Mouse (Mus musculus) embryonic facial prominence, embryonic 12.5 days (tissue): ENCODE data around the gene Pde4a. TPM values are rescaled to one million over a fixed set of nuclear protein-coding genes. Genes with fewer than 3 reads are reported as not detected.
A peak's percentile ranks its signal among the peaks of the same experiment; 100 is the strongest.
"Not testable (repeated sequence)": the region's sequence is repeated elsewhere in the genome, so short reads cannot be mapped to it uniquely, and the experiment has no call there.

ENCODE experiments used
- ATAC-seq: fragments of 200-750 bp; cut with Nextera tagmentation; 2 replicates; pipeline ENCODE4 v1.8.0; 2017; ENCODE audit not compliant: insufficient number of reproducible peaks, insufficient read depth, low FRiP score, low TSS enrichment
- H3K27ac ChIP-seq: fragments of 300-500 bp; sonication (generic); 2 replicates; pipeline ENCODE4 v1.5.1; 2016; ENCODE audit warnings: mild to moderate bottlenecking
- H3K27me3 ChIP-seq: fragments of 300-500 bp; sonication (generic); 2 replicates; pipeline ENCODE4 v1.6.1; 2016; ENCODE audit warnings: mild to moderate bottlenecking, moderate library complexity
- H3K36me3 ChIP-seq: fragments of 300-500 bp; sonication (generic); 2 replicates; pipeline ENCODE4 v1.6.1; 2016; ENCODE audit warnings: mild to moderate bottlenecking
- H3K4me1 ChIP-seq: fragments of 300-500 bp; sonication (generic); 2 replicates; pipeline ENCODE4 v1.6.1; 2016
- H3K4me2 ChIP-seq: fragments of 300-500 bp; sonication (generic); replicated peaks from 2 replicates; pipeline ENCODE4 v1.6.1; 2016; ENCODE audit warnings: mild to moderate bottlenecking, moderate library complexity
- H3K4me3 ChIP-seq: fragments of 300-500 bp; sonication (generic); 2 replicates; pipeline ENCODE4 v1.5.1; 2016; ENCODE audit warnings: mild to moderate bottlenecking
- H3K9ac ChIP-seq: fragments of 300-500 bp; sonication (generic); 2 replicates; pipeline ENCODE4 v1.6.1; 2016; ENCODE audit warnings: mild to moderate bottlenecking, moderate library complexity
- H3K9me3 ChIP-seq: fragments of 300-500 bp; sonication (generic); 2 replicates; pipeline ENCODE4 v1.6.1; 2016; ENCODE audit warnings: mild to moderate bottlenecking, moderate library complexity
- WGBS: fragments of 180-500 bp; shearing (Covaris S2); methylation state at CpG from one replicate; pipeline ENCODE4 v1.1.7; 2016; 5-methylcytosine and 5-hydroxymethylcytosine counted together
- polyA plus RNA-seq: library from polyadenylated mRNA; unstranded; fragments of >200 nt; fragmentation: Nextera tagmentation; extraction: Ambion mirVana; gene quantifications from 2 replicates; pipeline ENCODE4 v1.2.1, GENCODE M21; 2016

The Pde4a gene
- polyA plus RNA-seq, 1 experiment from 2014 or later: 5.6 TPM

DNA sequence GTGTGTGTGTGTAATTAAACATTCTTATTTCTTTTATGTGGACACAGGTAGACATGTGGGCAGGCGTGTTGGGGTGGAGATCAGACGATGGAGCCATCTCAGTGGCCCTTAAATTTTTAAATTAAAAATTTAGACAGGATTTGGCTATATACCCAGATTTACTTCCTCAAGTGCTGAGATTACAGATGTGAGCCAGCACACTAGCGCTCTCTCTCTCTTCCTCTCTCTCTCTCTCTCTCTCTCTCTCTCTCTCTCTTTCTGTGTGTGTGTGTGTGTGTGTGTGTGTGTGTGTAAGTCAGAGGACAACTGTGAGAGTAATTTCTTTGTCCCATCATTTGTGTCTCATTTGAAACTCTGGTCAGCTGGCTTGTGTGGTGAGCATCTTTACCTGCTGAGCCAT is 25.2 kb downstream of the Pde4a start:
- H3K27ac ChIP-seq: no peak overlapping the region
- H3K36me3 ChIP-seq: no peaks in the 10 kb centered on the region
- H3K27me3 ChIP-seq: peaks cover 2% of the 10 kb centered on the region; the same call in 1 of the 2 replicates
- 59% methylated on average over 3 of the region's 3 CpGs for WGBS
- no peak overlapping the region for H3K4me3 ChIP-seq
- no peaks in the 10 kb centered on the region for H3K9me3 ChIP-seq
- no peak overlapping the region for H3K9ac ChIP-seq
- ATAC-seq: no peak
- peaks cover 3% of the 10 kb centered on the region for H3K4me1 ChIP-seq
- no peak overlapping the region for H3K4me2 ChIP-seq

DNA sequence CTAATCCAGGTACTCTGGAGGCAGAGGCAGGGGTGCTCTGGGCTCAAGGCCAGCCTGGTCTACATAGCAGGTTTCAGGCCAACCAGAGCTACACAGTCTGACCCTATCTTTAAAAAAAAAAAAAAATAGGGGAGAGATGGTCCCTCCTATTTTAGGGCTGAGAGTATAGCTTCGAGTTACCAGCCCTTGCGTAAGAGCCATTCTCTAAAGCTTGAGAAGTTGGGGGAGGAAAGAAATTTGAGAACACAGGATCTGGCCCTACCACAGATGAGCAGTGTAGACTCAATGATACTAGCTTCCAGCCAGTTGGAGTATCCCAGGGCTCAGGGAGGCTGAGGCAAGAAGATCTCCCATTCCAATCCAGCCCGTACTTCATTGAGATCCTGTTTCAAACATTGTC is 28.3 kb downstream of the Pde4a start:
- Histone ChIP-seq H3K9me3 (no peaks in the 10 kb centered on the region), H3K4me3 (no peak overlapping the region), H3K4me1 (peaks cover 30% of the 10 kb centered on the region), H3K36me3 (no peaks in the 10 kb centered on the region), H3K27ac (no peak overlapping the region), H3K4me2 (no peak overlapping the region), H3K9ac (no peak overlapping the region), H3K27me3 (no peaks in the 10 kb centered on the region)
- WGBS: 70% methylated on average over 3 of the region's 3 CpGs
- no peak for ATAC-seq

DNA sequence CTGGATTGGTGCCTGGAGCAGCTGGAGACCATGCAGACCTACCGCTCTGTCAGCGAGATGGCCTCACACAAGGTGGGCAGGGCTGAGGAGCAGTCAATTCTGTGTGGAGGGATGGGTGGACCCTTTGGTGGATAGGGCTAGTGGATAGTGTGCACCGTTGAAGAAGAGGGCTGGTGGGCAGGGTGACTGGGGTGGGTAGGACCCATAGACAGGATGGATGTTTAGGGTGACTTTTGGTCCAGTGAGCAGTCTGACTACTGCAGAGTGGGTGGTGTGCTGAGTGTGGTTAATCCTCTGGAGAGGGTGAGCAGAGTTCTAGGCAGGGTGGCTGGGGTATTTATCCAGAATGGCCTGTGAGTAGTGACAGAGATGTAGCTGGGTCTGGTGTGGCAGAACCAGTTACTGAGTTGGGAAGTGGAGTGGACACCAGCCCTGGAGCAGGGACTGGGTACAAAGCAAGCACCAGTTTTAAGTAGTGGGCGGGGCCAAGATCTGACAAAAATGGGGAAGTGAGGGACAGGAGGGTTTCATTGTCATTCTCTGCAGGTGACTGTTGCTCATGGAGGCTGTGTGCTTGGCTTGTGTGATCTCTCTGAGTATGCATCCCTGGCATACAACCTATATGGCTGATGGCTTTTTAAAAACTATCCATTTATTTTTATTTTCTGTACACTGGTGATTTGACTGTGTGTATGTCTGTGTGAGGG is 29.4 kb downstream of the Pde4a start:
- H3K4me2 ChIP-seq: no peak overlapping the region
- H3K27ac ChIP-seq: no peak overlapping the region
- no peaks in the 10 kb centered on the region for H3K9me3 ChIP-seq
- peaks cover 30% of the 10 kb centered on the region for H3K4me1 ChIP-seq
- H3K4me3 ChIP-seq: no peak overlapping the region
- H3K27me3 ChIP-seq: no peaks in the 10 kb centered on the region
- no peak for ATAC-seq
- WGBS: 85% methylated on average over 4 of the region's 4 CpGs
- no peak overlapping the region for H3K9ac ChIP-seq
- H3K36me3 ChIP-seq: no peaks in the 10 kb centered on the region

DNA sequence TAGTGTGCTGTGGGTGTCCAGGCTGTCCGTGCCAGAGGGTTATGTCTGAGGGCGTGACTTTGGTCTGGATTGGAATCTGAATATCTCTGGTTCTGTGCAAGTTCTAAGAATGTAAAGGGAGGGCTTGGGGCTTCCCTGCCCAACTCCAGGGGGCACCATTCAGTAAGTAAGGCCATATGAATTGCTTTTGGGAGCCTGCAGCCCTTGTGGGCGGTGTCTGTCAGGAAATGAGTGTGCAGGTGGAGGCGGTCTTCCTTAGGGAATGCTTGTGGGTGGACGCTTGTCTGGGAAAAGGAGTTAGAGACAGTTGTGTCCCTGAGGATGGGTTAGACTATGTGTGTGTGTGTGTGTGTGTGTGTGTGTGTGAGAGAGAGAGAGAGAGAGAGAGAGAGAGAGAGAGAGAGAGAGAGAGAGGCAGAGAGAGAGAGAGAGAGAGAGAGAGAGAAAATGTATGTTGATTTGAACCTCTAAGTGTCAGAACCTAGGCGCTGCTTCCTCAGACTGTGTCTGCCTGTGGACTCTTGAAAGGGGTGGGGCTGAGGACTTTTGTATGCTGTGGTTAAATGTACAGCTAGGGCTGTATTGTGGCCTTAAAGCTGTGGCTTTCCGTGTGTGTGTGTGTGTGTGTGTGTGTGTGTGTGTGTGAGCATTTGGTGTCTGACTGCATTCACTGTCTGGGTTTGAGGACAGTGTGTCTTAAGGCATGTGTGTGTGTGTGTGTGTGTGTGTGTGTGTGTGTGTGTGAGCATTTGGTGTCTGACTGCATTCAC is 30.4 kb downstream of the Pde4a start:
- not testable (repeated sequence) for H3K36me3 ChIP-seq, H3K4me3 ChIP-seq, H3K4me2 ChIP-seq, H3K27ac ChIP-seq, H3K9me3 ChIP-seq, H3K27me3 ChIP-seq, ATAC-seq
- Histone ChIP-seq H3K4me1 (peaks cover 30% of the 10 kb centered on the region), H3K9ac (peak overlapping the region; percentile 24; the same call in 1 of the 2 replicates)
- 64% methylated on average over 7 of the region's 7 CpGs for WGBS

DNA sequence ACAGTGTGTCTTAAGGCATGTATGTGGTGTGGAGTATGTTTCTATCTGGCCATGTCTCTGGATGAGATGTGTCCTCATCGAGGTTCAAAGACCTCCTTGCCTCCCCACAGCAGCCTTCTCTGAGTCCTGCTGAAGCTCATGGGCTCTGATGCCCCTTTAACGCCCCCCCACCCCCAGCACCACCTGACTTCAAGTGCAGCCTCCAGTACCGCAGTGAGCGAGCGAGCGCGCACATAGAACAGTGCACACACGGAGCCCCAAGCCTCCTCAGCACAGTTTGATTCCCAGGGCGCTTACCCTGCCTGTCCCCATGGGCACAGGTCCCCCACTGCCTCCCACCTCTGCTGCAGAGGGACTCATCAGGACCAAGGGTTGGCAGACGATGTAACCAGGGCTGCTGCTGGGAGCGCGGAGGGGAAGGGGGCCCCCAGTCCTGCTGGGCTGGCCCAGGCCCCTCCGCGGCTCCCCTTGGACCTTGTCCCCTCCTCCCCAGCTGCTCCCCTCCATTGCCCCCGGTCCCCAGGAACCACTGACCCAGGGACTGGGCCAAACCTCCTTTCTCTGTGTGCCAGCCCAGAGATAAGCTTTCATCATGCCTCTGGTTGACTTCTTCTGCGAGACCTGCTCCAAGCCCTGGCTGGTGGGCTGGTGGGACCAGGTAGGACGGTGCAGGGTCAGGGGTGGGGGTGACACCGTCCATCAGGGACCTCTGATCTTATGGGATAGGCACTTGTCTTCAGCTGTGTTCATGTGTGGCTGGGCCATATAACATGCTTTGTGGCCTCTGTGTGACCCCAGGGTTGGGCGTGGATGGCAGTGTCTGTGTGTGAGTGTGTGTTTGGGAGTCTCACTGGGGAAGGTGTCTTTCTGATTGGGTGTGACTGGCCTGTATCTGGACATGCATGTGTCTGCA is 31.3 kb downstream of the Pde4a start:
- no peaks in the 10 kb centered on the region for H3K36me3 ChIP-seq
- H3K4me2 ChIP-seq: peak overlapping the region; percentile 50
- no peaks in the 10 kb centered on the region for H3K9me3 ChIP-seq
- 37% methylated on average over 19 of the region's 19 CpGs for WGBS
- no peak overlapping the region for H3K27ac ChIP-seq
- peak; percentile 36 for ATAC-seq
- peak overlapping the region; percentile 45; the same call in 1 of the 2 replicates for H3K9ac ChIP-seq
- H3K4me3 ChIP-seq: peak overlapping the region; percentile 33
- H3K4me1 ChIP-seq: peaks cover 30% of the 10 kb centered on the region
- no peaks in the 10 kb centered on the region for H3K27me3 ChIP-seq

DNA sequence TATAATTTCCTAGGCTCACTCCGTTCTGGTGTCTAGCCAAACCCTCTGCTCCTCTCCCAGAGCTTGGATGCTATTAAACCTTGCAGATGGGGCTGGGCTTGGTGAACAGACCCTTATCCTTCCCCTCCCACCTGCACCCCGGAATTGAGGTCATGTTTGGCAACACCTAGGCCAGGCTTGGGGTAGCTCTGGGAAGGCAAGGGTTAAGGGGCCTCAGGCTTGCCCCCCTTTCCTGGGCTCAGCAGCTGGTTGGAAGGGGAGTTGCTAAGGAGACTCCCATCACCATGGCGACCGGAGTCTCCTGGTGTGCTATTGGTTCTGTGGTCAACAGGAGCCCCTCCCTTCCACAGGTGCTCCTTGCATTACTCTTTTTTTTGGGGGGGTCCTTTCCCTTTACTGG is 32.5 kb downstream of the Pde4a start:
- 0 out of 2 replicates have a peak overlapping the region, but pooled peaks have one; percentile 13 for H3K4me3 ChIP-seq
- H3K36me3 ChIP-seq: no peaks in the 10 kb centered on the region
- H3K9me3 ChIP-seq: no peaks in the 10 kb centered on the region
- H3K4me1 ChIP-seq: peaks cover 30% of the 10 kb centered on the region
- WGBS: 17% methylated on average over 4 of the region's 4 CpGs
- H3K27me3 ChIP-seq: no peaks in the 10 kb centered on the region
- H3K9ac ChIP-seq: no peak overlapping the region
- H3K27ac ChIP-seq: no peak overlapping the region
- H3K4me2 ChIP-seq: peak overlapping the region; percentile 50
- ATAC-seq: no peak; the same call in 1 of the 2 replicates

DNA sequence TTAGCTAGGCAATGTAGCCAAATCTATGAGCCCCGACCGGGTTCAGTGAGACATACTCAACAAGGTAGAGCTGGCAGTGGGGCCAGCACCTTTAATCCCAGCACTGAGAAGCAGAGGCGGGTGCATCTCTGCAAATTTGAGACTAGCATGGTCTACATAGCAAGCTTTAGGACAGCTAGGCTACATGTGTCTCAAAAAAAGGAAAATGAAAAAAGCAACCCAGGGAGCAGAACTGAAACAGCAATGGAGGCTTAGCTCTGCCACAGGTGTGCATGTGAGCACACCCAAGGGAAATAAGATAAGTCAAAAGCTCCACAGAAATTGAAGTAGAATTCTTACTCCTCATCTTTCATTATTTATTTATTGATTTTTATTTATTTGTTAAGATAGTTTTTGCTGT is 33.4 kb downstream of the Pde4a start:
- H3K27me3 ChIP-seq: no peaks in the 10 kb centered on the region
- H3K36me3 ChIP-seq: no peaks in the 10 kb centered on the region
- H3K4me3 ChIP-seq: no peak overlapping the region
- no peak for ATAC-seq
- no peak overlapping the region for H3K27ac ChIP-seq
- no peak overlapping the region for H3K9ac ChIP-seq
- peaks cover 30% of the 10 kb centered on the region for H3K4me1 ChIP-seq
- no peak overlapping the region for H3K4me2 ChIP-seq
- 78% methylated on average over 3 of the region's 3 CpGs for WGBS
- H3K9me3 ChIP-seq: no peaks in the 10 kb centered on the region

DNA sequence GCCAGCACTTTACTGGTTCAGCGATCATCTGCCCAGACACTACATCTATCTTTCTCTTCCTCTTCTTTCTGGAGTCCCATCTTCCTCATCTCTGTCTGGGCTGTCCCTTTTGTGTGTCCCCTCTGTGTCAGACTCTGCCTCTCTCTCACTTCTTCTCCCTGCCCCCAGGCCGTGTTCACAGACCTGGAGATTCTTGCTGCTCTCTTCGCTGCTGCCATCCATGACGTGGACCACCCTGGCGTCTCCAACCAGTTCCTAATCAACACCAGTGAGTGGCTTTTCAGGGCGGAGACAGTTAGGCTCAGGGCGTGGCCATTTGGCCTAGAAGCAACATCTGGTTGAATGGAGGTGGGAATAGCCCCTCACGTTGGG is 38.6 kb downstream of the Pde4a start:
- H3K27me3 ChIP-seq: no peaks in the 10 kb centered on the region
- WGBS: 26% methylated on average over 8 of the region's 8 CpGs
- no peak overlapping the region for H3K4me3 ChIP-seq
- no peaks in the 10 kb centered on the region for H3K9me3 ChIP-seq
- H3K4me2 ChIP-seq: peak overlapping the region; percentile 58; the same call in 1 of the 2 replicates
- ATAC-seq: no peak
- no peak overlapping the region for H3K27ac ChIP-seq
- no peak overlapping the region for H3K9ac ChIP-seq
- H3K36me3 ChIP-seq: no peaks in the 10 kb centered on the region
- H3K4me1 ChIP-seq: 0 out of 2 replicates have a peak, but pooled peaks cover 9% of the 10 kb centered on the region

DNA sequence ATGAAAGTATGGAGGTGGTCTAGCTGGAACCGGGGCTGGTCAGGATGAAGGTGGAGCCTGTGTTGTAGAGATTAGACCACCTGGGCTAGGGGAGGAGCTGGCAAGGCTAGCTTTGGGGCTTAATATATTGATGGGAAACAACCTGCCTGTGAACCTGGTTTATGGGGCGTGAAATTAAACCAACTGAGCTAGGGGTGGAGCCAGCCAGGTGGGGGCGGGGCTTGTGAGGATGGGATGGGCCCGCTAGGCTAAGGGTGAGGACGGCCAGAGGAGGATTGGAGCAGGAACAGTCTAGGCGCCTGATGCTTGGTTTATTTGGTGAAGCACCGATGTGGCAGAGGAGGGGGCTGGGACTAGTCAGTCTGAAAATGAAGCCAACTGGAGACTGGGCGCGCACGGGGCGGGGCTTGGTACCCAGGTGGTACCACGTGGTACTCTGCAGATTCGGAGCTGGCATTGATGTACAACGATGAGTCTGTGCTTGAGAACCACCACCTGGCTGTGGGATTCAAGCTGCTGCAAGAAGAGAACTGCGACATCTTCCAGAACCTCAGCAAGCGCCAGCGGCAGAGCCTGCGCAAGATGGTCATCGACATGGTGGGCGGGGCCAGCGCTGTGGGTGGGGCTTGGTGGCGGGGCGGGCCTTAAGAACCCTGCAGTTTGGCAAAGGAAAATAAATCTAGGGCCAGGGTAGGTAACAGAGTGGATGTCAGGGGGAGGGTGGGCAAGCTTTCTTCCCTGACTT is 39.2 kb downstream of the Pde4a start:
- Histone ChIP-seq H3K9ac (no peak overlapping the region), H3K27ac (no peak overlapping the region), H3K4me1 (0 out of 2 replicates have a peak, but pooled peaks cover 9% of the 10 kb centered on the region), H3K36me3 (no peaks in the 10 kb centered on the region), H3K4me2 (peak overlapping the region; percentile 58), H3K27me3 (no peaks in the 10 kb centered on the region), H3K4me3 (peak overlapping the region; percentile 41), H3K9me3 (no peaks in the 10 kb centered on the region)
- ATAC-seq: peak; percentile 70
- WGBS: 2% methylated on average over 23 of the region's 23 CpGs

DNA sequence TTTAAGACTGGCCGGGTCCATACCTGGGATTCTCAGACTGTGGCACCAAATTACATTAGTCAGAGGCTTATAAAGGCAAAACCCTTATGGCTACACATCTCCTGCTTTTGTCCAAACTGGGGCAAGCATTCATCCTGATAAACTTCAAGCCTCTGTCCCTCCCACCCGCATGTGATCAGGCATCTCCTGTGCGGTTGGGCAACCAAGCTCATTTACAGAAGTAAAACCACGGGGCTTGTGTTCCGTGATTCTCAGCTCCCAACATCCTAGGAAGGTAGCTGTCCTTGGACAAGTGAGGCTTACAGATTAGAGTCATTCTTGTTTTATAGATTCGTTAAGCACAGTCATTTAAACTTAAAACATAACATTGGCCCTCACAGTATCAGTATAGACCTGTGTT is 41.3 kb downstream of the Pde4a start:
- Histone ChIP-seq H3K4me2 (no peak overlapping the region), H3K9me3 (no peaks in the 10 kb centered on the region), H3K36me3 (0 out of 2 replicates have a peak, but pooled peaks cover 3% of the 10 kb centered on the region), H3K27me3 (no peaks in the 10 kb centered on the region), H3K27ac (no peak overlapping the region), H3K9ac (no peak overlapping the region), H3K4me1 (0 out of 2 replicates have a peak, but pooled peaks cover 9% of the 10 kb centered on the region), H3K4me3 (no peak overlapping the region)
- ATAC-seq: no peak
- WGBS: 92% methylated on average over 6 of the region's 6 CpGs

DNA sequence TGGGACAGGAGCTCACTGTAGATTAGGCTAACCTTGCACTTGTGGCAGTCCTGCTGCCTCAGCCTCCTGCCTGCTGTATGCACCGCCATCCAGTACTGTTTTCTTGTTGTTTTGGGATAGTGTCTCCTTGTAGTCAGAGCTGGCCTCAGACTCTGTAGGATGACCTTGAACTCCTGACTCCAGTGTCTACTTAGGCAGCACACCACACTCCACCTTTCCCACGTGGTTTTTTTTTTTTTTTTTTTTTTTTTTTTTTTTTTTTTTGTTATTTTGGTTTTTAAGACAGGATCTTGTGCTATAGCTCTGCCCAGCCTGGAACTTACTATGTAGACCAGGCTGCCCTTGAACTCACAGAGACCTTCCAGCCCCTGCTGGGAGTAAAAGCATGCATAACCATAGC is 43.1 kb downstream of the Pde4a start:
- 0 out of 2 replicates have a peak, but pooled peaks cover 3% of the 10 kb centered on the region for H3K36me3 ChIP-seq
- H3K9ac ChIP-seq: no peak overlapping the region
- H3K4me1 ChIP-seq: 0 out of 2 replicates have a peak, but pooled peaks cover 9% of the 10 kb centered on the region
- no peak overlapping the region for H3K27ac ChIP-seq
- WGBS: 75% methylated on average over 2 of the region's 2 CpGs
- no peaks in the 10 kb centered on the region for H3K27me3 ChIP-seq
- H3K4me2 ChIP-seq: no peak overlapping the region
- no peak overlapping the region for H3K4me3 ChIP-seq
- ATAC-seq: no peak
- no peaks in the 10 kb centered on the region for H3K9me3 ChIP-seq
